Mouse (Mus musculus): ENCODE results near the gene Rmdn2.
A peak's percentile ranks its signal among the peaks of the same experiment; 100 is the strongest.

Rmdn2 gene

DNA sequence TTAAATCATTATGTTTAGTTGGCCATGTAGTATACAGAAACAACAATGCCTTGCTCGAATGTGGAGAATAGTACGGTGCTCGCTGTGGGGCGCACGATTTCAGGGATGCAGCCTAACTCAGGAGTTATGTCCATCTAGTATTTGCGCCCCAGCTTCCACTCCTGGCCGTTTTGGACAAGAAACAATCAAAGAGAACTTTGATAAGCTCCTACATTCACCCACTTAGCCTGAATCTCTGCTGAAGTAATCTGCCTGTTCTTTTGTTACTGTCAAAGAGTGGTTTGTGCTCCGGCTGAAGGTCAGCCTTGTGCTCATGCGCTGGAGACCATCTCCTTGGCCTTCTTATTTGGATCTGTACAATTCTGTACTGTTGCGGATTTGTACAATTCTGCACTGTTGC is 6.8 kb downstream of the Rmdn2 start:
- no peak for DNase-seq

GRCm38 (mm10) chr17:79618984-79619383 is 7.3 kb downstream of the Rmdn2 start:
- no peak for DNase-seq

DNA sequence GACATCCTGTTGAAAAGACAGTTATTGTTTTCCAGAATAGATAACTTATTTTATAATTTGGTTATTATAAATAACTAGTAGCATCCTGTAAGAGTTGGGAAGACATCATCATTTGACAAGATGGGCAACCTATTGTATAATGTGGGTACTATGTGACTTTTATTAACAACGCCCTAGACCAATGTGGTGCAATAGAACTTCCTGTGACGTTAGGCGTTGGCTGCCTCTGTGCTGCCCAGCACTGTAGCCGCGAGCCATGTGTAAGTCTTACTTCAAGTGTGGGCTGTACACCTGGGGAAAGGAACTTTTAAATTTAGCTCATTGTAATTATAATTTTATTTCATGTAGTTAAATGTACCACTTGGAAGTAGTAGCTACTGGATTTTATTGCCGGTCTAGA is 10.4 kb downstream of the Rmdn2 start:
- no peak for DNase-seq

DNA sequence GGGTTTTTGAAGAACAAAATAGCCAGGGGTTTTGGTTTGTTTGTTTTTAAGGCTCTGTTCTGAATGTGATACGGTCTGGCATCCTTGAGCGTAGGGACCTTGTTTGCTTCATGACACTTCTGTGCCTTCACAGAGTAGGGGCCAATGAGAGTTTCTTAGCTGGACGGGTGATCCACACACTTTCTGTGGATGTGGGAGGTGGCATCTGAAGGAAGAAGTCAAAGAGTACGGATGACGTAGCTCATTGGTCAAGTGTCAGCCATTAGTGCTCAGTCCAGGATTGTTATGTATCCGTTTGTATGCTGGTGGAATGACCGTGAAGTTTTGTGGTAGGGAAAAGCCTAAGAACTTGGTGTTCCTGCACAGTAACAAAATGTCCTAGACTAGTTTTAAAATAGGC is 10.9 kb downstream of the Rmdn2 start:
- DNase-seq: no peak

GRCm38 (mm10) chr17:79623841-79624240 is 12.2 kb downstream of the Rmdn2 start:
- no peak for DNase-seq

DNA sequence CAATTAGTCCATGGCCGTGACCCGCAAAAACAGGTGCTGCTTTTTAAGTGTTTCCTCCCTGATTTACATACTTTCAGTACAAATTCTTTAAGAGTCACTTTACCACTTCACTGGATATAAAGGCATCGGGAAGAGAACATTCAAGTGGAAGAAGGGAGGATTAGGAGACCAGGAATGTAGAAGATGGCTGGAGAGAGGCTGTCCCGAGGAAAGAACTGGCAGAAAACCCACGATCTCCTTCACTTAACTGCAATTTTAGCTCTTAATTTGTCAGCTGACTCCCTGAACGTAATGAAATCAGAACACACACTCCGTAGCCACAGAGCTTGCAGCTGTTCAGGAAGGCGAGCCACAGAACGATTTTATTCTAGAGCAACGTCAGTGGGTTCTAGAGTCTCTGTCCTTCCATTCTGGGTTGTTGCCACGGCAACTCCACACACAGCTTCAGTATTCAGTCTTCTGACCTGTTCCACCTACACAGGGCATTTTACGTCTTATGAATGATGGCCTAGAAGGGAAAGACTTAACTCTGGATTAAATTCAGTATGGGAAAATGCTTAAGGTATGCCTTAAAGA is 14.7 kb downstream of the Rmdn2 start:
- DNase-seq: no peak

- no peak for DNase-seq
Observed at GRCm38 (mm10) chr17:79649893-79650292, 38.2 kb downstream of the Rmdn2 start.

- no peak for DNase-seq
Observed at GRCm38 (mm10) chr17:79650297-79650696, 38.6 kb downstream of the Rmdn2 start.

DNA sequence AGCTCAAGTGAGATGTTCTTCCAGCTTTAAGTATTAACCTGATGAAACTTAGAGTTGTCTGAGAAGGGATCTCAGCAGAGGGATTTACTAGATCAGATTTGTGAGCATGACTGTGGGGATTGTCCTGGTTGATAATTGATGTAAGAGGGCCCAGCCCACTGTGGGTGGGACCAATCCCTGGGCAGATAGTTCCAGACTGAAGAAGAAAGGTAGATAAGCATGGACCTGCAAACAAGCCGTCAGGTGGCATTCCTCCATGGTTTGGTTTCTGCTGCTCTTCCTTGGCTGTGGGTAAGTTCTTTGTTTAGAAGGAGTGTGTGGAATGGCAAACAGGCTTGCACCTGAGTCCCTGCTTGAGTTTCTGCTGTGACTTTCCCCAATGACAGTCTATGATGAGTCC is 41.5 kb downstream of the Rmdn2 start:
- DNase-seq: no peak

- DNase-seq: no peak
Observed at GRCm38 (mm10) chr17:79654187-79654586, 42.5 kb downstream of the Rmdn2 start.

GRCm38 (mm10) chr17:79657785-79658184 is 46.1 kb downstream of the Rmdn2 start:
- DNase-seq: no peak

DNA sequence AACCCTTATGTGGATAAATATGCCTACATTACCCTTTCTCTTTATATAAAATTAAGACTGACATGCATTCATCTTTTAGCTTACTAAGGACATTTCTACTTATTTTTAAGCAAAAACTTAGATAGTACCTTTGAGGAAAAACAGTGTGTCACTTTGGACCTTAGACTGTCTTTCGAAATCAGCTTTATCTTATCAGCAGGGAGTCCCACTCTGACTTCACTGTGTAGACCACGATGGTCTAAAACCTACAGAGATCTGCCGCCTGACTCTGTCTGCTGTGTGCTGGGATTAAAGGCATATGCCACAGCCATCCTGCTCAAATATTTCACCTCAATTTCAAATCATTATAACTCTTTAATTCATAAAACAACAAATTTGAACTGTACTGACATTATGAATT is 46.8 kb downstream of the Rmdn2 start:
- DNase-seq: no peak

DNA sequence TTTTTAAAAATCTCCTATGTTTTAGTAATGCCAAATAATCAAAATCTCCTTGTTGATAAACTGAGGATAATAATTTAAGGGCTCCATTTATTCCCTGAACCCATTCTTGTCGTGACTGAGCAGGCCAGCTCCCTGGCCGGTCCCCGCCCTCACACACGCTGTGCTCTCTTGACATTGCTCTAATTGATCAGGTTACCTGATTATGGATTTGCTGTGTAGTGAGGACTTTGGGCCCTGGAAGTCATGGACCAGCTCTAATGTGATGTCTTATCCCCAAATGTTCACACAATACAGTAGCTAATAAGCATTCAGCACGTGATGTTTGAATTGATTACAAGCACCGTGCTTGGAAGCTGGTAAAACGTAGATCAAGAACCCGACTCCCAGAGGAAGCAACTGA is 47.2 kb downstream of the Rmdn2 start:
- DNase-seq: no peak

DNA sequence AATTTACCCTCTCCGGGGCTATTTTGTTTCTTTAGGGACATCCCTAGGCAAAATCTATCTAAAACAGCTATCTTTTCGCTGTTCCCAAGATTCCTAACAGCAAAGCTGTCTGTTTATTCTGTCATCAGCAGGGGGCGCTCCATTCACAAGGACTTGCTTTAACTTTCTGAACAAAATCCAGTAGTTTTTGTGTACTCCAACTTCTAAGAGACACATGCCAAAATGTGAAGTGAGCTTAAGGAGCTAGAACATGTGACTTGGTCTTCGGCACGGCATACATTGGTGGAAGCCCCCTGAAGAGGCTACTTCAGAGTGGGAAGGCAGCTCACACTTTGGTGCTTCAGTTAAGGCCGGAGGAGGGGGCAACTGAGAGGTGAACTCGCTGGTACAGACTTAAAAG is 49.7 kb downstream of the Rmdn2 start:
- DNase-seq: peak; percentile 14

DNA sequence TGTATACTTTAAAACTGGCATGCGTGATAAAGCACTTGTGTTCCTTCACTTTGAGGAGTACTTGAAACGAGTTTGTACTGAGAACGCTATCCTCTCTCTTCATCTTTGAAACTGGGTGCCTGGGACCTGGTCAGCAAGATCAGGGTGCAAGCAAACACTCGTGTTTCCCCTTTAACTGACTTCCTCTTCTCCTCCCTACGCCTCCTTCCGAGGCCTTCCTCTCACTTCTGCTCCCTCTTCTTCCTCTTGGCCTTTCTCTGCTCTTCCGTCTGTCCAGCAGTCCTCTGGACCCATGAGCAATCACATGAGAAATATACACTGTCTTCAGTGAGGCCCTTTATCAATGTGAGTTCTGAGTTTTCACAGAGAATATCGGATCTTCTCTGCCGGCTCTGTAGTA is 50.2 kb downstream of the Rmdn2 start:
- no peak for DNase-seq

DNA sequence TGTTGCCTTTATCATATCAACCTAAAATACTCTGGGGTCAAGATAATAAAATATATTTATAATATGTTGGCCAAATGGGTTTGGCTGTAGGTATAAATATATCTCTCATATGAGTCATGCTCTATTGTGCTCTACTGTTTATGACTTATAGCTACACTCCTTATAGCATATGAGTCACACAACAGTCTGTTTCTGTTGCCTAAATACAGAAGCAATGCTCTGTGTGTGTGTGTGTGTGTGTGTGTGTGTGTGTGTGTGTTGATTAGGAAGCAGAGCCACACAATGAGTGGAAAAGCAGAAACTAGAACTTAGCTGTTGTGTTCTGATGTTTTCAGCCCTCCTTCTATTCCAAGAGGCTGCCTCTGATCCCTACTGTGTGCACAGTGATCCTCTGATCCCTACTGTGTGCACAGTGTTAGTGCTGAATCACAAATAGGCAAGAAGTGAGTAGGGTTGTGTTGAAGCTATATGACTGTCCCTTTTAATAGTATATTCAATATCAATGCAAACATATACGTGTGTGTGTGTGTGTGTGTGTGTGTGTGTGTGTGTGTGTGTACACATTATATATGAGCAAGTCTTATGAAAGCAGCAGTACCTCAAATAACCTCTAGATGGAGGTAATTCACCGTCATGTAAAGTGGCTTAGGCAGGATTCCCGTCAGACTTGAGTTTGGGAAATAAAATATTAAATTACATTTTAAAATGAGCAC is 51.9 kb downstream of the Rmdn2 start:
- DNase-seq: no peak

GRCm38 (mm10) chr17:79664106-79664417 is 52.4 kb downstream of the Rmdn2 start:
- DNase-seq: no peak

DNA sequence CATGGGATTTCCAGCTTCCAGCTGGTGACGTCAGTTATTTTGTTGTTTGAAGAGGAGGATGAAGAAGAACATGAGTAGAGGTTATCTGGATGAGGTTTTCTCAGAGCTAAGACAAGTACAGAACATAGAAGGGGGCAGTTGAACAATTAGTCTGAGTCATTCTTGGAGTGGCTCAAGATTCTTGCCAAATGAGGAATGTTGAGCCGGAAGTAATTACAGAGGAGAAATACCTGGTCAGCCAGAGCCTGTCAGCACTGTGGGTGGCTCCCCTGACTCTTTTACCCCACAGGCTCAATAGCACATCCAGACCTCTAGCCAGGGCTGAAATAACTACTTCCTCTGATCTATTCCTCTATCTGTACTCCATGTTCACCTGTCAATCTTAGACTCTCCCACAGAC is 59.2 kb downstream of the Rmdn2 start:
- no peak for DNase-seq

DNA sequence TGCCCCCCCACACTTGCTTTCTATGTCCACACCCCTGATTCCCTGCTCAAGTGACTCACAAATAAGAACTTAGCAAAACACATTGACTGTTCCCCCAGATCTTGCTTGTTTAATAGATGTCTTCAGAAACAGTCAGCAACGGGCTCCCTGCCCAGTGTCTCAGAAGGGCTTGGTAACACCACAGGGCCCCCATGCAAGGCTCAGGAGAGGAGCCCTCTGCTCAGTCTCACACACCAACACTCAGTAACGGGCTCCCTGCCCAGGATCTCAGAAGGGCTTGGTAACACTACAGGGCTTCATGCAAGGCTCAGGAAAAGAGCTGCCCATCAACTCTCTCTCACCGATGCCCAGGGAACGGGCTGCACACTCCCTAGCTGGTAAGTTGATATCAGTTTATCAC is 83.4 kb downstream of the Rmdn2 start:
- DNase-seq: no peak

DNA sequence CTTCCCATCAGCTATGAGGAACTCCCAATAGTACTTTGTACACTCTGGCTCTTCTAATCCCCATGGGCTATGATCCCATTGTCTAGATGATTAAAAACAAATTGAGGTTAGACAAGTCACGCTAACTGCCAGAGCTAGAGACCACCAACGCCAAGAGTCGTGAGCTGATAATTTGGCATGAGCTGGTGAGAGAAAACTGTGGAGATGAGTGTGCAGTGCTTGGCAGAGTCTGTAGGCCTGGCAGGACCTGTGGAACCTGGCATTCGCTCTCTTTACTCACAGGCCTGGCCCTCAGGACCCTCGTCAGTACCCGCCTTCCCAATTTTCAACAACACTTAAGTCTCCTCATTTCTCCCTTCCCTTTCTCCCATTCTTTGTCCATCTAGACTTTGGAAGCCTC is 83.9 kb downstream of the Rmdn2 start:
- DNase-seq: no peak

GRCm38 (mm10) chr17:79699197-79699596 is 87.5 kb downstream of the Rmdn2 start:
- DNase-seq: no peak

- no peak for DNase-seq
Observed at GRCm38 (mm10) chr17:79700871-79701270, 89.2 kb downstream of the Rmdn2 start.

DNA sequence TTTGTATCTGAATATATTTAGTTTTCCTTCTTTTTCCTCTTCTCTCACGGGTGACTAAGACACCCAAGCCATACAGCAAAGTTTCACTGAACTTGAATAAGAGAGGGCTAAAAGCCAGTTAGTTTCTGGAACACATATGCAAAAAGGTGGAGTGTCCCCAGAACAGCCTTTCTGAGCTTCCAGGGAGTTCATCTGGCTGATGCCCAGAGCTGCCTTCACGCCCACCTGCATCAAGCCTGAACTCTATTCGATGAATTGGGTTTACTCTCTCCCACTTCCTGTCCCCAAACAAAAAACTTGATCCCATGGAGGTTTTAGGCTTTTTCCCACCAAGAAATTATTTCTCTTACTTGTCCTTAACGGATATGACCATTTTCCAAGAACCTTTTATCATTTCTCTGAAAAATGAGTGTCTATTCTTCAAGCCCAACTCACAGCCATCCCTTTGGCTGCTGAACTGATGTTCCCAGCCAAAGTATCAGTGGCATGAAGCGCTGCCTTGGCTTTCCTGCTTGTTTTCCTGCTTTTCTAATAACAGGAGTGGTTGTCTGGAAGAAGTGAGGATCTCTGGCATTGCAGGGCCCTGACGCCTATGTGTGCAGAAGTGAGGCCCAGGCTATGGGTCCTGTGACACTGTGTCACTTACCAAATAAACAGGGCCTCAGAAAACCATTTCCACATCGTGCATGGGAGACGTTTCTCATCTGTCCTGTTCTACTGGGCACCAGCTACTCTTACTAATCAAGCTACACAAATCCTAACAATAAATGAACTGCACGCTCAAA is 94.2 kb downstream of the Rmdn2 start:
- DNase-seq: no peak

- DNase-seq: no peak
Observed at GRCm38 (mm10) chr17:79708168-79708567, 96.5 kb downstream of the Rmdn2 start.

DNA sequence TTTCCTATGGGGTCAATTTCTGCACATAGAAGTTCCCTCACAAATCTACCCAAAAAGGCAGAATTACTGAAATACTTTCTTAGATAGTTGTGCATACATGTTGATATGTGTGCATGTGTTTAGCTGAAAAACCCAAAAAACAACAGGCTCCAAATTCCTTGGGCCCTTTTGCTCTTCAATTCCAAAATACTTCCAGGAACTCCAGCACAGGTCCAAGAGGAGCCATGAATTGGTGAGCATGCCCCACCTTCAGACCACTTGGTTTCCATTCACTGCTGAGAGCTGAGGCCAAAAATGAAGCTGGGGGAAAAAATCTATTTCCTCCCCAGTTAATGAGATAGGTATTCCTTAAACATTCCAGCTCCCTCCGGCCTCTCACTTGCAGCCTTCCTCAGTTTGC is 98.1 kb downstream of the Rmdn2 start:
- DNase-seq: no peak
